Mouse (Mus musculus) heart, embryonic 15.5 days (tissue): ENCODE results near the gene AC129217.1. TPM values are rescaled to one million over a fixed set of nuclear protein-coding genes. Genes with fewer than 3 reads are reported as not detected.

Source experiments
- ATAC-seq: fragments of 200-750 bp; cut with Nextera tagmentation; replicated peaks from 2 replicates; pipeline ENCODE4 v1.8.0; 2017; ENCODE audit warnings: low read depth, moderate TSS enrichment; ENCODE audit not compliant: insufficient number of reproducible peaks, insufficient read depth, low FRiP score
- H3K27ac ChIP-seq: fragments of 300-500 bp; sonication (generic); 2 replicates; pipeline ENCODE4 v1.5.1; 2015; ENCODE audit warnings: mild to moderate bottlenecking, inconsistent platforms
- H3K27me3 ChIP-seq: fragments of 300-500 bp; sonication (generic); 2 replicates; pipeline ENCODE4 v1.6.1; 2015; ENCODE audit warnings: inconsistent platforms
- H3K36me3 ChIP-seq: fragments of 300-500 bp; sonication (generic); 2 replicates; pipeline ENCODE4 v1.6.1; 2015; ENCODE audit warnings: mild to moderate bottlenecking, inconsistent platforms
- H3K4me1 ChIP-seq: fragments of 300-500 bp; sonication (generic); replicated peaks from 2 replicates; pipeline ENCODE4 v1.6.1; 2015; ENCODE audit warnings: inconsistent platforms
- H3K4me2 ChIP-seq: fragments of 300-500 bp; sonication (generic); 2 replicates; pipeline ENCODE4 v1.6.1; 2015; ENCODE audit warnings: inconsistent platforms, mild to moderate bottlenecking, moderate library complexity
- H3K4me3 ChIP-seq: fragments of 300-500 bp; sonication (generic); 2 replicates; pipeline ENCODE4 v1.5.1; 2015; ENCODE audit warnings: mild to moderate bottlenecking, inconsistent platforms
- H3K9ac ChIP-seq: fragments of 300-500 bp; sonication (generic); 2 replicates; pipeline ENCODE4 v1.6.1; 2015; ENCODE audit warnings: mild to moderate bottlenecking, inconsistent platforms
- H3K9me3 ChIP-seq: fragments of 300-500 bp; sonication (generic); replicated peaks from 2 replicates; pipeline ENCODE4 v1.6.1; 2016; ENCODE audit warnings: inconsistent platforms
- WGBS: fragments of 180-500 bp; shearing (Covaris S2); methylation state at CpG from one replicate; pipeline ENCODE4 v1.1.7; 2015; ENCODE audit warnings: mixed read lengths; 5-methylcytosine and 5-hydroxymethylcytosine counted together
- polyA plus RNA-seq: library from polyadenylated mRNA; unstranded; fragments of >200 nt; fragmentation: Nextera tagmentation; extraction: Ambion mirVana; gene quantifications from 2 replicates; pipeline ENCODE4 v1.2.1, GENCODE M21; 2015

Gene AC129217.1
- 0.36 TPM in 1 of 2 replicates, not detected in the other for polyA plus RNA-seq

DNA sequence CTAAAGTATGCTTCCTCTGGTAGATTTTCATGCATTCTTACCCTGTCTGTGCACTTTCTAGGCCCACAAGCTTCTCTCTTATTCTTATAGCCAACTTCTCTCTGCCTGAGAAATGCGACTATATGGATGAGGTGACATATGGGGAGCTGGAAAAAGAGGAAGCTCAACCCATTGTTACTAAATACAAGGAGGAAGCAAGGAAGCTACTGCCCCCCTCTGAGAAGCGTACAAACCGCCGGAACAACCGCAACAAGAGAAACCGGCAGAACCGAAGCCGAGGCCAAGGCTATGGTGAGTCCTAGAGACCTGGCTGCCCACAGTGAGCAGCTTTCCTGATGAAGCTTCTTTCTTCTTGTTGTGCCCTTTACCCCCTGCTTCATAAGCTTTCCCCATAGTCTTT lies at the start of gene AC129217.1:
Gene AC129217.1, plus strand, starts transcription at position 114 of the 400 bp plus-strand sequence.
- WGBS = 85% methylated on average over 8 of the region's 8 CpGs
- ATAC-seq = no peak
- no peak within 1 kb of the TSS for H3K4me3 ChIP-seq

DNA sequence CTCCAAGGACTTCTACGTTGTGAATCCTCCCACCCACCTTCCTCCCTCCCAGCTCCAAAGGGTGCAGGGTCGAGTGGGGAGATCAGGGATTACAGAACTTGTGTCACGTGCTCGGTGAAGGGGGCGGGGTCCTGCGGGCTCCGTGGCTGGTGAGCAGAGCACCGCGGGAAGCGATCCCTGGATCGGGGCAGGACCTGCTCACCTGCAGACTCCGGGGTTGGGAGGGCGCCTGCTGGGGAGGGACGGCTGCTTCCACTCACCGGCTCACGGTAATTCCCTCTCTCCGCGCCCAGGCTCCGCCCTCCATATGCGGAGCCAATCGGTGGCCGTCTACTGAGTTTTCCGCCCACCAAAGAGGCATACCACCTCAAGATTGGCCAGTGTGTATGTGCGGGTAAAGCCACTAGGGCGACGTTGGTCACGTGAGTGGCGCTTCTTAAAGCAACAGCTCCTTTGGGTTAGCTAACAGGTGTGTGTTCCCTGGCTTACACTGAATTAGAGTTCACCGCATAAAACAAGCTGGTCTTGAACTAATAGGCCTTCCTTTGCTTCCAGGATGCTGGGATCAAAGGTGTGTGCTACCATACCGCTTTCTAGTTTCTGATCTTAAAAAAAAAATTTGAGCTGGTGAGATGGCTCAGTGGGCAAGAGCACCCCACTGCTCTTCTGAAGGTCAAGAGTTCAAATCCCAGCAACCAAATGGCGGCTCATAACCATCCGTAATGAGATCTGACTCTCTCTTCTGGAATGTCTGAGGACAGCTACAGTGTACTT lies 43.4 kb upstream of the AC129217.1 start, which contains the start of gene Taf6l:
Gene Taf6l, minus strand, starts transcription at position 410 of the 774 bp plus-strand sequence.
- peak within 1 kb of the TSS; percentile 69 for H3K4me2 ChIP-seq
- H3K9me3 ChIP-seq = no peaks in the 10 kb centered on the region
- peaks cover 12% of the 10 kb centered on the region for H3K4me1 ChIP-seq
- H3K9ac ChIP-seq = peak within 1 kb of the TSS; percentile 68
- H3K27ac ChIP-seq = peak within 1 kb of the TSS; percentile 83
- no peaks in the 10 kb centered on the region for H3K27me3 ChIP-seq
- H3K36me3 ChIP-seq = peaks cover 24% of the 10 kb centered on the region
- WGBS = 1% methylated on average over 32 of the region's 32 CpGs
- H3K4me3 ChIP-seq = peak within 1 kb of the TSS; percentile 76
- peak; percentile 98 for ATAC-seq

More for the DNA sequence above, at the start of gene AC129217.1:
- Histone ChIP-seq H3K27ac (no peak within 1 kb of the TSS), H3K27me3 (no peaks in the 10 kb centered on the region), H3K9me3 (no peaks in the 10 kb centered on the region), H3K4me1 (no peaks in the 10 kb centered on the region), H3K4me2 (no peak within 1 kb of the TSS), H3K9ac (no peak within 1 kb of the TSS), H3K36me3 (peaks cover 99% of the 10 kb centered on the region)

DNA sequence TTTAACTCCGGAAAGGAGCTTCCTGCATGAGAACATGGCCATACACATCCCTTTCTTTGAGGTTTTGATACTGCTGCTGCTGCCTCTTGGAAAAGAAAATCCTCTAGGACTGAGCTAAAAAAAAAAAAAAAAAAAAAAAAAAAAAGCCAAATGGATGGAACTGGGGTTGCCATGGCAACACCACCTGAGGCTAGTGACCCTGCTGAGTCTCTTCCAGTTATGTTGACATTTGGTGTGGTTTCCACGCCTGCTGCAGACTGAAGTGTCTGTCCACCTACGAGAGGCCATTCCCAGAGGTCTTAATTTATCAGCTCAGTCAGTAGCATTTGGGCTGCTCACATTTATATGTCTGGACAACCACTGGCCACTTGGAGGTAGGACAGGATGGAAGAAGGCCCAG lies 41.1 kb upstream of the AC129217.1 start:
- ATAC-seq = no peak
- Histone ChIP-seq H3K4me3 (no peak overlapping the region), H3K4me2 (no peak overlapping the region), H3K27me3 (no peaks in the 10 kb centered on the region), H3K9me3 (no peaks in the 10 kb centered on the region), H3K9ac (no peak overlapping the region), H3K36me3 (peaks cover 18% of the 10 kb centered on the region), H3K4me1 (peaks cover 12% of the 10 kb centered on the region), H3K27ac (no peak overlapping the region)
- WGBS = 43% methylated on average over 3 of the region's 3 CpGs

DNA sequence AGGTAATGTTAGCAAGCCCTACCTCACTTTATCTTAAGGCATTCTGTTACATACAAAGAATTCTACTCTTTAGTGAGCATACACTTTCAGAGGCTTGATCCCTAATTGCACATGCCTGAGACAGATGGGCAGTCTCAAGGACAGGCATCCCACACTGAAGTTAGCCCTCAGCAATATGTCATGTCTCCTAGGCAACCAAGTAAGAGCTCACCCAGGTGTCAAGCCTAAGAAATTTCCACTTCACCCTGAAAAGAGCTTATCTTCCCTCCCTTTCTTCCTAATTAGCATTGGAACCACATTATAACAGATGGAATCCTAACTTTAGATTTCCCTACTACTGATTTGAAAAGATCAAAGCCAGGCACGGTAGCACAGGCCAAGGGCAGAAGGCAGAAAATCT lies 40.4 kb upstream of the AC129217.1 start:
- ATAC-seq = no peak
- no peaks in the 10 kb centered on the region for H3K27me3 ChIP-seq

DNA sequence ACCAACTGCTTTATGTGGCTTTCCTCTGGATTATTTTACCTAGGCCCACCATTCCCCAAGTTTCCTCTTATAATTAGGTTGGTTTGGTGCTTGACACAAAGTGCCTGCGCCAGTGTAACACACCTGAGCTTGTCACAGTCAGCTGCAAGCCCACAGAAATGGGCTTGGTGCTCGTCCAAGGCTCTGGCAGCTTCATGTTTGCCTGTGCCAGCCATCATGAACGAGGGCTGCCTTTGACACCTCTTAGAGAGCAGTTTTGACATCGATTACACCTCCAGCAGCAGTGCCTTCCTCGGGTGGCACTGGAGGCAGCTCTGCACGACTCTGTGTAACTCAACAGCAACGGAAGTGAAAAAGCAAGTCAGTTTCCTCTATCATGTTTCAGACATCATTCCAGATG lies 39.4 kb upstream of the AC129217.1 start:
- Histone ChIP-seq H3K4me3 (no peak overlapping the region), H3K4me1 (peaks cover 10% of the 10 kb centered on the region), H3K27ac (no peak overlapping the region), H3K36me3 (peaks cover 34% of the 10 kb centered on the region), H3K27me3 (no peaks in the 10 kb centered on the region), H3K9ac (no peak overlapping the region), H3K9me3 (no peaks in the 10 kb centered on the region), H3K4me2 (no peak overlapping the region)
- WGBS = 72% methylated on average over 7 of the region's 7 CpGs
- no peak for ATAC-seq

More for the DNA sequence above, 40.4 kb upstream of the AC129217.1 start:
- H3K4me3 ChIP-seq = no peak overlapping the region
- no peak overlapping the region for H3K27ac ChIP-seq
- peaks cover 24% of the 10 kb centered on the region for H3K36me3 ChIP-seq
- H3K4me2 ChIP-seq = no peak overlapping the region
- H3K9me3 ChIP-seq = no peaks in the 10 kb centered on the region
- H3K9ac ChIP-seq = no peak overlapping the region
- peaks cover 12% of the 10 kb centered on the region for H3K4me1 ChIP-seq
- WGBS = 38% methylated on average over 1 of the region's 1 CpGs

DNA sequence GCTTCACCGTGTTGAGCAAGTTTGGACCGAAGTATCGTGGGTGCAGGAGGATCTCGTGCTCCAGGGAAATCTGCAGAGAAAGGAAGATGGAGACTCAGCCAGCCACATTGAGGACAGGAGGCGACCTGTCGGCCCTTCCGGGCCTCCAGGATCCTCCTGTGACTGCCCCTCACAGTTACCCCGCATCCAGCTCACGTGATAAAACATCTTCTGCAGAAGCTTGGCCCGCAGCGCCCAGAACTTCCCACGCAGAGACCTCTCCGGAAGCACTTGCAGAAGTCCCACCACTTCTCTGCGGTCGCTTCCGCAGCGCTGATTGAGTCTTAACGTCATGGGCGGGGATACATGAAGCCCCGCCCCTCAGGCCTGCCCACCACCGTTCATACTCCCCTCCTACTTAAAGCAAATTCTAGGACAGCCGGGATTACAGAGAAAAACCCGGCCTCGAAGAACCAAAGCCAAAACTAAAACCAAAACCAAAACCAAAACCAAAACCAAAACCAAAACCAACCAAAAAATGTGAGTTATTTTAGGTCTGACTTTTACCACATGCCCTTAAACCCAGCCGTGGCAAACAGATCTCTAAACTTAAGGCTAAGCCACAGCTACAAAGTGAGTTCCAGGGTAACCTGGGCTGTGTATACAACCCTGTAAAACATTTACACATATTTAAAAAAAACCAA lies 31.2 kb upstream of the AC129217.1 start, which contains the start of gene Polr2g:
Gene Polr2g, minus strand, starts transcription at position 314 of the 683 bp plus-strand sequence.
- Histone ChIP-seq H3K27ac (peak within 1 kb of the TSS; percentile 68), H3K4me3 (peak within 1 kb of the TSS; percentile 89), H3K9ac (peak within 1 kb of the TSS; percentile 85), H3K4me1 (peaks cover 19% of the 10 kb centered on the region), H3K36me3 (peaks cover 21% of the 10 kb centered on the region), H3K27me3 (no peaks in the 10 kb centered on the region), H3K4me2 (peak within 1 kb of the TSS; percentile 72), H3K9me3 (no peaks in the 10 kb centered on the region)
- ATAC-seq = peak; percentile 76
- 2% methylated on average over 25 of the region's 25 CpGs for WGBS

DNA sequence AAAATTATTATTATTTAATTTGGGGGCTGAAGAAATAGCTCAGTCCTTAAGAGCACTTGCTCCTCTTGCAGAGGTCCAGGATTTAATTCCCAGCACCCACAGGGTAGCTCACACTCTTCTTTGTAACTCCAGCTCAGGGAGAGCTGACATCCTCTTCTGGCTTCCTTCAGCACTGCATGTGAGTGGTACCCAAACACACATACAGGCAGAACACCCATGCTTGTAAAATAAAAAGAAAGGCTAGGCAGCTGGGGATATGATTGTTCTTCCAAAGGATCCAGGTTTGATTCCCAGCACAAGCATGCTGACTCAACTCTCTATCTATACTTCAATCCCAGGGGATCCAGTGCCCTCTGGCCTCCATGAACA lies 30.6 kb upstream of the AC129217.1 start:
- H3K4me2 ChIP-seq = peak overlapping the region; percentile 72
- no peak overlapping the region for H3K27ac ChIP-seq
- H3K9ac ChIP-seq = no peak overlapping the region
- H3K27me3 ChIP-seq = no peaks in the 10 kb centered on the region
- H3K9me3 ChIP-seq = no peaks in the 10 kb centered on the region
- peak overlapping the region; percentile 89 for H3K4me3 ChIP-seq
- peaks cover 16% of the 10 kb centered on the region for H3K36me3 ChIP-seq
- ATAC-seq = no peak
- H3K4me1 ChIP-seq = peaks cover 21% of the 10 kb centered on the region

DNA sequence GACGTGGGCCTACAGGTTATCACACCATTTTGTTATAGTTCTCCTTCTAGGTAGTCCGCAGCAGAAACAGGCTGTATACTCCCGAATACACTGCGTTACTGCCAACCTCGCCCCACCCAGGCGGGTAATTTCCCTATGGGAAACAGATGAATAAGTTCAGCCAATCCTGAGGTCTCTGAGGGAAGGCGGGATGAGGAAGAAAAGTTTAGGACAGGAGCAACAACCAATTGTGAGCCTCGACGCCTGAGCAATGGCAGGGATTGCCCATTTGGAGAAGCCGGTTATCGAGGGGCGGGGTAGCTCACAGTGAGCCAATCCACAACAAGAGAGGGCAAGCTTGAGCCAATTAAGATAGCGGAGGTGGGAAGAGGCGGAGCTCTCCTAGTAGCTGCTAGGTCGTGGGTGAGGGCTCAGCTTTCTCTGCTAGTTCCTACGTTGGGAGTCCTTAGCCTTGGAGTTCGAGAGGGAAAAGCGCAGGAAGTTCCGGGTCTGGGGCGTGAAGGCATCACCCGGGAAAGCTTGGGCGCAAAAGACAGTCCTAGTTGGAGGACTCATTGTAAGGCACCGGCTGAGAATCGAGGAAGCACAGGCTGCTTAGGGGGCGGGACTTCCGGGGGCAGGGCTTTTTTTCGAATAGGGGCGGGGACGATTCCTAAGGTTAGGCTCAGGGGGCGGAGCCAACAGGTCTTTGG lies 27.3 kb upstream of the AC129217.1 start, which contains the start of gene Zbtb3:
Gene Zbtb3, plus strand, starts transcription at position 426 of the 692 bp plus-strand sequence.
- Histone ChIP-seq H3K9me3 (no peaks in the 10 kb centered on the region), H3K4me3 (peak within 1 kb of the TSS; percentile 71), H3K4me1 (peaks cover 19% of the 10 kb centered on the region), H3K36me3 (peaks cover 20% of the 10 kb centered on the region), H3K9ac (peak within 1 kb of the TSS; percentile 62), H3K4me2 (peak within 1 kb of the TSS; percentile 65), H3K27me3 (no peaks in the 10 kb centered on the region), H3K27ac (peak within 1 kb of the TSS; percentile 87)
- ATAC-seq = peak; percentile 96
- under 1% methylated on average over 30 of the region's 30 CpGs for WGBS

DNA sequence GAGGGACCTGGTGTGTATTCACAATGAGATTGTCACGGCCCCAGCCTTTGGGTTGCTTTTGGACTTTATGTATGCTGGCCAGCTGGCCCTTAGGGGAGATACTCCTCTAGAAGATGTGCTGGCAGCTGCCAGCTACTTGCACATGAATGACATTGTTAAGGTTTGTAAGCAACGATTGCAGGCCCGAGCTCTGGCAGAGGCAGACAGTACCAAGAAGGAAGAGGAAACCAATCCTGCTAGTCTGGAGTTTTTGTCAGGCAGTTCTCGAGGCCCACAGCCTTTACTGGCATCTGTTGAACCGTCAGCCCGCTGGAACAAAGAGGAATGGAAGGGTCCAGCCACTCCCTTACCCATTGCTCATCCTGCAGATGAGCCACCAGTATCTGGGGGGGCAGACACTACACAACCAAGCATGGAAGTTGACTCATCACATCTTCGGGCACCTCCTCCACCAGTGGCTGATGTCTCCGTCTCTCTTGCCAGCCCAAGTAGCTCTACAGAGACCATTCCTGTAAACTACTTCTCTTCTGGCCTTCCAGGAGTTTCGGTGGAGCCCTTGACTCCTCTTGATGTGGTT lies 26.3 kb upstream of the AC129217.1 start:
- peak overlapping the region; percentile 87; the same call in 1 of the 2 replicates for H3K27ac ChIP-seq
- H3K27me3 ChIP-seq = no peaks in the 10 kb centered on the region
- H3K9ac ChIP-seq = peak overlapping the region; percentile 62; the same call in 1 of the 2 replicates
- peaks cover 12% of the 10 kb centered on the region for H3K4me1 ChIP-seq
- no peaks in the 10 kb centered on the region for H3K9me3 ChIP-seq
- WGBS = 87% methylated on average over 9 of the region's 9 CpGs
- ATAC-seq = no peak
- peaks cover 30% of the 10 kb centered on the region for H3K36me3 ChIP-seq
- H3K4me2 ChIP-seq = peak overlapping the region; percentile 65
- H3K4me3 ChIP-seq = peak overlapping the region; percentile 71

DNA sequence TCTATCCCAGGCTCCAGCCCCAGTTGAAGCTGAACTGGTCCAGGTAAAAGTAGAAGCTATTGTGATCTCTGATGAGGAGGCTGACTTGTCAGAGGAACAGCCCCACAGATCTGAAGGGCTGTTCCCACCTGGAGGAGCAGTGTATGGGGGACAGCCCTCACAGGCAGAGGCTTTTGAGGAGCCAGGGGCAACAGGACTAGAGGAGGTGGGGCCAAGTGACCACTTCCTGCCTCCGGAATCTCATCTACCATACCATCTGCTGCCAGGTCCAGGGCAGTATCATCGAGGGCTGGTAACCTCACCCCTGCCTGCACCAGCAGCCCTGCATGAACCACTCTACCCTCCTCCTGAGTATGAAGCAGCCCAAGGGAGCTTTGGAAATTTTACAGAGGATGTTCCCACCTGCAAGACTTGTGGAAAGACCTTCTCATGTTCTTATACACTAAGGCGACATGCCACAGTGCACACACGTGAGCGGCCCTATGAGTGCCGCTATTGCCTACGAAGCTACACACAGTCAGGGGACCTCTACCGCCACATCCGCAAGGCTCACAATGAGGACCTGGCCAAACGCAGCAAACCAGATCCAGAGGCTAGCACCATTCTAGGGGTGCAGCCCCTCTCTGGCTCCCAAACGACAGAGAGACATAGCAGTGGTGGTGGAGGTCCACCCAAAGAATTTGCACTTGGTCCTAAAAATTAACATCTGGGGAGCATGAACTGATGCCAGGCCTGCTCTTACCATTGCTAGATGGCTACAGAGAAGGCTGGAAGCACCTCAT lies 25.5 kb upstream of the AC129217.1 start:
- Histone ChIP-seq H3K4me3 (no peak overlapping the region), H3K36me3 (peaks cover 36% of the 10 kb centered on the region), H3K9me3 (no peaks in the 10 kb centered on the region), H3K4me2 (no peak overlapping the region), H3K9ac (no peak overlapping the region), H3K4me1 (peaks cover 12% of the 10 kb centered on the region), H3K27ac (no peak overlapping the region), H3K27me3 (no peaks in the 10 kb centered on the region)
- no peak for ATAC-seq
- WGBS = 86% methylated on average over 11 of the region's 11 CpGs
